9 mouse cellular contexts compared by ENCODE assay signal in the genomic region with DNA sequence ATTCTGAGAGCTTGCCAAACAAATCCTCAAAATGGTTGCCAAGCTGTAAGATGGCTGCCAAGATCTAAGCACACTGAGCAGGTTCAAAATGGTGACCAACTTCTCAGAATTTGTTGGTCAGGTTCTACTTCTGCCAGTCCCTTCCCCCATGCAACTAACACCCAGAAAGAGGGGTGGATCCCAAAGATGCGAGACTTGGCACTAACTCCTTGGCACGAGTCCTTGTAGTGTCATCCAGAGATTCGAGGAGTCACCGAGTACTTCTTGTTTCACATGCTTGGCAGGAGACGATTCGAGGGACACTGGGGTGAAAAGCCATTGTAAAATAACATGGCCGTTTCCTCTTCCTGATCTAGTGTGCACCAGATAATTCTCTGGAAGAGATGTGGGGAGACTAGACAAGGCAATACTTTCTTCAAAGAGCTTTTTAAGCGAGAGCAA.
DNase-seq lines count a peak whose midpoint lies in the region; ATAC-seq lines count a peak whose summit lies in the region.
"Had no signal": no experiment of that assay in that cellular context is flagged by ENCODE, and none has a peak within 500 bp of the region (broad histone marks: within the 10 kb centered on the region; RNA-seq: fewer than 3 reads in every experiment).

No protein-coding gene starts in this region.

- H3K36me3 ChIP-seq in forebrain, embryonic 16.5 days (ENCODE audit: control insufficient read depth, insufficient read depth) = no peaks in the 10 kb centered on the region
- no peaks in the 10 kb centered on the region for H3K36me3 ChIP-seq in hindbrain, embryonic 16.5 days (ENCODE audit: control insufficient read depth, insufficient read depth, low read length)
- H3K36me3 ChIP-seq: liver, embryonic 13.5 days had no signal

- H3K9me3 ChIP-seq in forebrain, embryonic 16.5 days (ENCODE audit: control insufficient read depth, low read length) = no peaks in the 10 kb centered on the region
- no peaks in the 10 kb centered on the region for H3K9me3 ChIP-seq in hindbrain, embryonic 16.5 days (ENCODE audit: control insufficient read depth, low read length)
- H3K9me3 ChIP-seq: liver, embryonic 13.5 days had no signal

- 40% methylated on average over 8 of the region's 8 CpGs for WGBS in forebrain, embryonic 16.5 days
- 45% methylated on average over 8 of the region's 8 CpGs for WGBS in hindbrain, embryonic 16.5 days

- H3K9ac ChIP-seq in forebrain, embryonic 16.5 days (replicated peaks; ENCODE audit: low read depth, low read length) = no peak overlapping the region
- no peak overlapping the region for H3K9ac ChIP-seq in hindbrain, embryonic 16.5 days (ENCODE audit: low read depth, low read length)
- H3K9ac ChIP-seq: liver, embryonic 13.5 days had no signal

- intact Hi-C loops in left cerebral cortex, postnatal 4 days (cut with DNase I) = loop anchor here (5.0 kb wide), 1 partner anchor 398 kb away; no protein-coding TSS in a partner anchor

- H3K27ac ChIP-seq in forebrain, embryonic 16.5 days (ENCODE audit: low read length) = peak overlapping the region; percentile 48; the same call in 1 of the 2 replicates
- H3K27ac ChIP-seq in hindbrain, embryonic 16.5 days (ENCODE audit: low read depth, low read length) = peak overlapping the region; percentile 71
- H3K27ac ChIP-seq: liver, embryonic 13.5 days had no signal

- DNase-seq in left cerebral cortex, postnatal 4 days = peak; percentile 76
- DNase-seq in left cerebral cortex, adult 8-10 months (ENCODE audit: low spot score in 2 of 2) = no peak
- DNase-seq in adrenal gland, postnatal 14 days = peak; percentile 80
- peak; percentile 75 for DNase-seq in lung, postnatal 14 days
- no peak for DNase-seq in embryo, embryonic 10.5 days (ENCODE audit: low spot score)
- no peak for DNase-seq in T-cell, adult 2 months (ENCODE audit: low spot score)

- no peak overlapping the region for H3K4me3 ChIP-seq in forebrain, embryonic 16.5 days (replicated peaks; ENCODE audit: low read length)
- H3K4me3 ChIP-seq in hindbrain, embryonic 16.5 days (ENCODE audit: low read length) = no peak overlapping the region
- H3K4me3 ChIP-seq: liver, embryonic 13.5 days had no signal

- H3K4me1 ChIP-seq in forebrain, embryonic 16.5 days (replicated peaks; ENCODE audit: control insufficient read depth, insufficient read depth, low read length) = peaks cover 39% of the 10 kb centered on the region
- H3K4me1 ChIP-seq in hindbrain, embryonic 16.5 days (ENCODE audit: control insufficient read depth, insufficient read depth, low read depth, low read length) = peaks cover 28% of the 10 kb centered on the region

- no peaks in the 10 kb centered on the region for H3K27me3 ChIP-seq in forebrain, embryonic 16.5 days (replicated peaks; ENCODE audit: control insufficient read depth, insufficient read depth, low read length)
- no peaks in the 10 kb centered on the region for H3K27me3 ChIP-seq in hindbrain, embryonic 16.5 days (replicated peaks; ENCODE audit: control insufficient read depth, insufficient read depth, low read length)
- H3K27me3 ChIP-seq: liver, embryonic 13.5 days had no signal

- peak overlapping the region; percentile 29; the same call in 1 of the 2 replicates for H3K4me2 ChIP-seq in forebrain, embryonic 16.5 days (ENCODE audit: low read length)
- peak overlapping the region; percentile 0; the same call in 1 of the 2 replicates for H3K4me2 ChIP-seq in hindbrain, embryonic 16.5 days (ENCODE audit: low read length)
- H3K4me2 ChIP-seq: liver, embryonic 13.5 days had no signal

- ATAC-seq in forebrain, embryonic 16.5 days = peak; percentile 37
- ATAC-seq in hindbrain, embryonic 16.5 days = peak; percentile 61

Comparison
In these comparisons a context has a peak if more than half of its experiments do, and no peak if none do; other contexts are left out.
1. DNase-seq: peak in left cerebral cortex, postnatal 4 days (single experiment), adrenal gland, postnatal 14 days (single experiment) and lung, postnatal 14 days (single experiment); none in left cerebral cortex, adult 8-10 months (0 of 2), embryo, embryonic 10.5 days (single experiment) and T-cell, adult 2 months (single experiment).